Mouse (Mus musculus): ENCODE data around the gene Srpx2. TPM values are rescaled to one million over a fixed set of nuclear protein-coding genes. Genes with fewer than 3 reads are reported as not detected.
A peak's percentile ranks its signal among the peaks of the same experiment; 100 is the strongest.

Gene Srpx2
- polyA plus RNA-seq, 1 experiment: 0.02 TPM

DNA sequence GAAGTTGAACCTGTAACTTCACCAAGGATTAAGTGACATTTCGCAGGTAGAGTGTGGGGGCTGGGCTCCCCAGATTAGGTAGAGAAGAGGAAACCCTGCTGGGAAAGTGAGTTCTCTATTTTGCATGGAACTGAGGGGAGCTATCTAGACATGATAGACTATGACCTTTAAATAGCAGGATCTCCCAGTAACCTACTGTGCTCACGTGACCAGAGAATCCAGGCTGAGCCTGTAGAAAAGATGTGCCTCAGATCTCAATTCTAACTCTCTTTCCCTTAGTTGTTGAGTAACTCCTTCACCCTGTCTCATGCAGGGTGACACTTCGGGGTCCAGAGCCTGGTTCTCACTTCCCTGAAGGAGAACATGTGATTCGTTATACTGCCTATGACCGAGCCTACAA is 18.5 kb downstream of the Srpx2 start:
- Histone ChIP-seq H3K4me1 (ENCODE audit: control insufficient read depth) (no peaks in the 10 kb centered on the region), H3K27me3 (ENCODE audit: control insufficient read depth) (no peaks in the 10 kb centered on the region), H3K36me3 (ENCODE audit: control insufficient read depth) (no peaks in the 10 kb centered on the region), H3K9me3 (ENCODE audit: control insufficient read depth, low read length) (no peaks in the 10 kb centered on the region), H3K4me3 (replicated peaks) (no peak overlapping the region)
- TF ChIP-seq TAL1 (IDR thresholded peaks at IDR 0.05; ENCODE audit: low read length): no peak
- no peak for TF ChIP-seq GATA1 (IDR thresholded peaks at IDR 0.05; ENCODE audit: low read length)

DNA sequence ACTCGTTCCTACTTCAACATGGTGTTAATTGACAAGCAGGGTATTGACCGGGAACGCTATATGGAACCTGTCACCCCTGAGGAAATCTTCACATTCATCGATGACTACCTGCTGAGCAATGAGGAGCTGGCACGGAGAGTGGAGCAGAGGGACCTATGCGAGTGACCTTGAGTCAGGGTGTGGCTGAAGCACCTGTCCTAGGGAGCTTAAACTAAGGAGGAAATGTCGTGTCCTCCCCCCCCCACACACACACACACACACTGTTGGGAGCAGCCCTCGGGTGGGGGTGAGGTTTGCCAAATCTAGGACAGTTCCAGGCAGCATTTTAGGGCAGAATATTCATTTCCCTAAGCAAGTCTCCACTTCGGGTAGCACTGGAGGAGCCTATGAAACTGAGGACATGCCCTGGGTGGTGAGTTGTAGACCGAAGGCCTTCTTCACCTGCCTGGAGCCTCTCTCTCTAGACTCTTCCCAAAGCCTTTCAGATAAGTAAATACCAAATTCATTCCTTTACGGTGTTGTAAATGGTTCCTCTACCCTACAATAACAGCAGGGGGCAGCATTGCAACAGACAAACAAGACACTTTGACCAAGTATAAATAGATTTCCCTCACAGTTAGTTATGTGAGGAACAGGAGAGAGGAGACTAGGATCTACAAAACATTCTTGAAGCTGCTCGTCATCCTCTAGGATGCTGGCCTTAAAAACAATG is 23.2 kb downstream of the Srpx2 start:
- H3K4me3 ChIP-seq (replicated peaks): no peak overlapping the region
- no peaks in the 10 kb centered on the region for H3K9me3 ChIP-seq (ENCODE audit: control insufficient read depth, low read length)
- H3K27me3 ChIP-seq (ENCODE audit: control insufficient read depth): no peaks in the 10 kb centered on the region
- TF ChIP-seq TAL1 (IDR thresholded peaks at IDR 0.05; ENCODE audit: low read length) (no peak), GATA1 (IDR thresholded peaks at IDR 0.05; ENCODE audit: low read length) (no peak)
- no peaks in the 10 kb centered on the region for H3K4me1 ChIP-seq (ENCODE audit: control insufficient read depth)
- H3K36me3 ChIP-seq (ENCODE audit: control insufficient read depth): no peaks in the 10 kb centered on the region

DNA sequence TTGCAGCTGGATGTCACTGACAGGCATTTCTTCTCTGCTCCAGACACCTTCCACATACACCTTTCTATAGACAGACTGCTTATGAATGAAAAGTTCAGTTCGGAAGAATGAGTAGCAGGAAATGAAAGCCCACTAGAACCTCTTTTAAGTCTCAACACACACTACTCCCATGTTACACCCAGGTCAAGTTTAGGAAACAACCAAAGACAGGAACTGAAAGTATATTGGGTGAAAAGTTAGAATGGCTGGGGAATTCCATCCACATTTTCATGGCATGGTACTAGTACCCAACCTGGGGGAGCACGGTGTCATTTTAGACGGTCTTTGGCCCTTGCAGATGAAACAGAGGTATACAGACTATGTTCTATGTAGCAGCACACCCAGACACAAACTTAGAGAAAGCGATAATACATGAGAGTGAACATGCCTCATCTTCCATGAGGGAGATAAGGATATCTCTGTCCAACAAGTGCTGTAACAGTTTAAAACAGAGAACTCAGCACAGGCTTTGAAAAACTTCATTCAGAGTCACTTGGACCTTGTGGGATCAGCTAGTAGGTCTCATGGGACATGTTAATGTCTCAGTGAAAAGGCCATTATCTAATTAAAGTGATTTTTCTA is 28.5 kb downstream of the Srpx2 start:
- Histone ChIP-seq H3K27me3 (ENCODE audit: control insufficient read depth) (no peaks in the 10 kb centered on the region), H3K4me3 (replicated peaks) (no peak overlapping the region), H3K36me3 (ENCODE audit: control insufficient read depth) (no peaks in the 10 kb centered on the region), H3K9me3 (ENCODE audit: control insufficient read depth, low read length) (no peaks in the 10 kb centered on the region), H3K4me1 (ENCODE audit: control insufficient read depth) (no peaks in the 10 kb centered on the region)
- TF ChIP-seq TAL1 (IDR thresholded peaks at IDR 0.05; ENCODE audit: low read length) (no peak), GATA1 (IDR thresholded peaks at IDR 0.05; ENCODE audit: low read length) (no peak)

DNA sequence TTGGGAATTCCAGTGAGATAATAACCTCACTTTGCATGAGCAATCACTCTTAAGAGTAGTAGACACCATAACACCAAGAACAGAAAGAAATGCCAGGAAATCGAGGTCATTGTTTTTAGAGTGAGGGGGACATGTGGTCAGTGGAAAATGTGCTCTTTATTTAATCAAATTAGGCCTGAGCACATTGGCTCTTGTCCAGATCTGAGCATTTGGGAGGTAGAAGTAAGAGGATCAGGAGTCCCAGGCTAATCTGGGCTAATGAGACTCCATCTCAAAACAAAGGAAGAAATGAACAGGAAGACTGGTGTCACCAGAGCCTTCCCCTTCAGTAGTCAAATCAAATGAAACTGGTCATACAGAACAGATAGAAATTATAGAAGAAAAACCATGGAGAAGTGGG is 31.3 kb downstream of the Srpx2 start:
- Histone ChIP-seq H3K36me3 (ENCODE audit: control insufficient read depth) (no peaks in the 10 kb centered on the region), H3K9me3 (ENCODE audit: control insufficient read depth, low read length) (no peaks in the 10 kb centered on the region), H3K4me1 (ENCODE audit: control insufficient read depth) (no peaks in the 10 kb centered on the region), H3K27me3 (ENCODE audit: control insufficient read depth) (no peaks in the 10 kb centered on the region), H3K4me3 (replicated peaks) (no peak overlapping the region)
- TF ChIP-seq TAL1 (IDR thresholded peaks at IDR 0.05; ENCODE audit: low read length): no peak
- TF ChIP-seq GATA1 (IDR thresholded peaks at IDR 0.05; ENCODE audit: low read length): no peak

DNA sequence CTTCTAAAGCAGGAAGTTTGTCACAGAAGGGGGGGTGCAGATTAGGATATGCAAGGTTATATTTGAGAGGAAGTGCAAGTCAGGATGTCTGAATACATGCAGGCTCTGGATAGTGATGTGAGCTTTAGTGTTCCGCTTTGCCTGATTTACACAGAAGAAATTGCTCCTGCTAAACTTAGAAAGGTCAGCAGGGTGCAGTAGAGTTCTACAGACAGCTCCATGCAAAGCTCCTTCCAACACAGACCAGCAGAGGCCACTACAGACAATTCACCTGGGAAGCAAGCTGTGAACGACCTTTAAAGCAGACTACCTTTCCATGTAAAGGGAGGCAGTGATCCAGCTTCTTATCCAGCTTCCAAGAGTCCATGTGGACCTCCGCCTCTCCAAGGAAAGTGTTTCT is 39.2 kb downstream of the Srpx2 start:
- Histone ChIP-seq H3K36me3 (ENCODE audit: control insufficient read depth) (no peaks in the 10 kb centered on the region), H3K9me3 (ENCODE audit: control insufficient read depth, low read length) (no peaks in the 10 kb centered on the region)
- no peak for TF ChIP-seq GATA1 (IDR thresholded peaks at IDR 0.05; ENCODE audit: low read length)
- no peak for TF ChIP-seq TAL1 (IDR thresholded peaks at IDR 0.05; ENCODE audit: low read length)

DNA sequence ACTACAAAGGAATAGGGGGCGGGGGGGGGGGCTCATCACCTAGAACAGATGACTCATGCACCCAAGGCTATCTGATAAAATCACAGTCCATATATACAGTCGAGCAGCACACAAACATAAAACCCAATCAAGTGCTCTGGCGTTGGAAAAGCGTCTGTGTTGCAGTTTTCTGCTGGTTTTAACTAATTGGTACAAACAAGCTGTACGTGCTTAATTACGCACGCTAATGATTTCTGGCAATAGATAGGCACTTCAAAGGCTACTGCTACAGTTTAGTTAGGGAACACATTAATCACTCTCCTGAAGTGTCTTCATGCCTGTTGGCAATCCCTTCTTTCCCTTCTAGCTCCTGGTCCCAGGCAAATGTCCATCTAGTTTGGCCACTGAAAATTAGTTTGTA is 46.4 kb downstream of the Srpx2 start:
- H3K9me3 ChIP-seq (ENCODE audit: control insufficient read depth, low read length): no peaks in the 10 kb centered on the region
- no peaks in the 10 kb centered on the region for H3K27me3 ChIP-seq (ENCODE audit: control insufficient read depth)
- no peaks in the 10 kb centered on the region for H3K4me1 ChIP-seq (ENCODE audit: control insufficient read depth)
- H3K4me3 ChIP-seq (replicated peaks): no peak overlapping the region
- H3K36me3 ChIP-seq (ENCODE audit: control insufficient read depth): no peaks in the 10 kb centered on the region
- no peak for TF ChIP-seq GATA1 (IDR thresholded peaks at IDR 0.05; ENCODE audit: low read length)
- TF ChIP-seq TAL1 (IDR thresholded peaks at IDR 0.05; ENCODE audit: low read length): no peak

More for the DNA sequence above, 39.2 kb downstream of the Srpx2 start:
- Histone ChIP-seq H3K27me3 (ENCODE audit: control insufficient read depth) (no peaks in the 10 kb centered on the region), H3K4me3 (replicated peaks) (no peak overlapping the region), H3K4me1 (ENCODE audit: control insufficient read depth) (no peaks in the 10 kb centered on the region)

DNA sequence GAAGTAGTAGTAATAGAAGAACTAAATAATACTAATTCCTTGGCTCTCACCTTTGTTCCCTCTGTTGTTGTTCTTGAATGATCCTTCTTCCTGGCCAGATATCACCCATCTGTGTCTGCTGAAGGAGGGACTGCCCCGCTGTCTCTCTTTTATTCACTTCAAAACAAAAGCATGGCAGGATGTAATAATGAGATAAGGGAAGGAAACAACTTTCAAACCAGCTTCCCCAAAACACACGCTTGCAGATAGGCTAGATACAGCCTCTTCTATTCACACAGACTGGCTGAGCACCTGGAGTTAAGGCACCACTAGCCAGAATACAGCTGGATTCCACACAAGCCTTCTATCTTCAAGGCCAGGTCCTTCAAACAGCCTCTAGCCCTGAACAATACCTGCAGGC is 52.4 kb downstream of the Srpx2 start:
- Histone ChIP-seq H3K9me3 (ENCODE audit: control insufficient read depth, low read length) (no peaks in the 10 kb centered on the region), H3K36me3 (ENCODE audit: control insufficient read depth) (no peaks in the 10 kb centered on the region), H3K4me3 (replicated peaks) (no peak overlapping the region), H3K4me1 (ENCODE audit: control insufficient read depth) (no peaks in the 10 kb centered on the region), H3K27me3 (ENCODE audit: control insufficient read depth) (no peaks in the 10 kb centered on the region)
- TF ChIP-seq TAL1 (IDR thresholded peaks at IDR 0.05; ENCODE audit: low read length) (no peak), GATA1 (IDR thresholded peaks at IDR 0.05; ENCODE audit: low read length) (no peak)

DNA sequence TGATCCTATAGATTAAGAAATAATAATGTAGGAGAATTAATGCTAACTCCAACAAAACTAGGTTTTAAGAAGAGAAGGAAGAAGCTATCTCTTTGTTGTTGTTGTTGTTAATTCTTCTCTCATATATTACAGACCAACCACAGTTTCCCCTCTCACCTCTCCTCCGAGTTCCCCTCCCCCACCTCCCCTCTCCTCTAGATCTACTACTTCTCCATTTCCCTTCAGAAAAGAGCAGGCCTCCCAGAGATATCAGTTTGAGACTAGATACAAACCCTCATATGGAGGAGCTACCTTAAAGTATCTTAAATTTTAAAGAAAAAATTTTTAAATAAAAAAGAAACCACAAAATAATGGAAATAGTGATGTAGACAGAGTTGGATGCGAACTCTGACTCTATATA is 56.4 kb downstream of the Srpx2 start:
- Histone ChIP-seq H3K27me3 (ENCODE audit: control insufficient read depth) (no peaks in the 10 kb centered on the region), H3K36me3 (ENCODE audit: control insufficient read depth) (no peaks in the 10 kb centered on the region), H3K4me1 (ENCODE audit: control insufficient read depth) (no peaks in the 10 kb centered on the region), H3K9me3 (ENCODE audit: control insufficient read depth, low read length) (no peaks in the 10 kb centered on the region), H3K4me3 (replicated peaks) (no peak overlapping the region)
- TF ChIP-seq TAL1 (IDR thresholded peaks at IDR 0.05; ENCODE audit: low read length) (no peak), GATA1 (IDR thresholded peaks at IDR 0.05; ENCODE audit: low read length) (no peak)

DNA sequence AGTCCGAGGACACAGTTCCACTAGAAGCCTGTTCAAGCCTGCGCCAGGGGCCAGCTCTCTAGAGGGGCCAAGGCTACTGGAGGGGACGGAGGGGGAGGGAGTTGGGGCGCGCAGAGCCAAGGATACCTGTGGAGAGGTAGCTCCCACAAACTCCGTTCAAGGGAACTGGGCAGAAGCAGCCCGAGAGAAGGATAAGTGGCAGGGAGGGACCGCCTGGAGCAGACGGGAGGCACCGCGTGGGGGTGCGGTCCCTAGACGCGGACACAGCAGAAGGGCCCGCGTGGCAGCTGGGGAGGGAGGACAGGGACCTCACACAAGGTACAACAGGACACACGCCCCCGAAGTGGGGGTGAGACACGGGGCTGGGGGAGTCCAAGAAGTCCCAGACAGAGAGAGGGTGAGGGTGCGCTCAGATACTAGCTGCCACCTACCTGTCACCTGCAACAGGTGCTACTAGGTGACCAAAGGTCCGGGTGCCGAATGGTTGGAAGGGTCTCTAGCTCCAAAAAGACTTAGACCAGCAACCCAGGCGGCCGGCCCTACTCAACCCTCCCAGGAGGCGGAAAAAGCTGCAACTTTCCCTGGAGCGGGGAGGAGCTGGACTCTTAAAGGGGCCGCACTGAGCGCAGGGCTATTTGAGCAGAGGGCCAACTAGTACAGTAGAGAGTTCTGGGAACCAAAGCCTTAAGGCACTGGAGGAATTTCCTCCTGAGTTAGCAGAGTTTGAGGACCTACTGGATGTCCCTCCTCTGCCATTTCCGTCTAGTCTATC is 73.2 kb downstream of the Srpx2 start, which contains the start of gene Sytl4:
Sytl4 (minus strand) TSS at position 582 of the 772 bp plus-strand sequence.
- Histone ChIP-seq H3K36me3 (ENCODE audit: control insufficient read depth) (no peaks in the 10 kb centered on the region), H3K4me3 (replicated peaks) (peak within 1 kb of the TSS; percentile 46), H3K27me3 (ENCODE audit: control insufficient read depth) (peaks cover 13% of the 10 kb centered on the region), H3K9me3 (ENCODE audit: control insufficient read depth, low read length) (no peaks in the 10 kb centered on the region), H3K4me1 (ENCODE audit: control insufficient read depth) (no peaks in the 10 kb centered on the region)
- no peak for TF ChIP-seq TAL1 (IDR thresholded peaks at IDR 0.05; ENCODE audit: low read length)
- no peak for TF ChIP-seq GATA1 (IDR thresholded peaks at IDR 0.05; ENCODE audit: low read length)

Other genes with a start within 250 kb of the Srpx2 start
- not detected in 2 replicates for gene Pcdh19, start 219.4 kb upstream of the Srpx2 start, polyA plus RNA-seq (2012)
- gene Tnmd, start 57.4 kb upstream of the Srpx2 start, polyA plus RNA-seq (2012): not detected in 2 replicates
- gene Tspan6, start 10.0 kb upstream of the Srpx2 start, polyA plus RNA-seq (2012): not detected in 2 replicates
- not detected in 2 replicates for gene Sytl4, start 73.4 kb downstream of the Srpx2 start, polyA plus RNA-seq (2012)
- 1.1 and 1.3 TPM in 2 replicates for gene Cstf2, start 150.8 kb downstream of the Srpx2 start, polyA plus RNA-seq (2012)